Mouse (Mus musculus): ENCODE measurements around the gene Rbmxl2. TPM values are rescaled to one million over a fixed set of nuclear protein-coding genes. Genes with fewer than 3 reads are reported as not detected.

Rbmxl2 gene
- polyA plus RNA-seq, 1 experiment from 2014 or later: not detected

- no peaks in the 10 kb centered on the region for H3K27me3 ChIP-seq
- no peak overlapping the region for H3K27ac ChIP-seq
- H3K4me2 ChIP-seq: no peak overlapping the region
- WGBS: 84% methylated on average over 3 of the region's 3 CpGs
- H3K9ac ChIP-seq: no peak overlapping the region
- ATAC-seq (replicated peaks; ENCODE audit: low FRiP score): no peak
- no peak overlapping the region for H3K4me3 ChIP-seq (replicated peaks)
- no peaks in the 10 kb centered on the region for H3K9me3 ChIP-seq (replicated peaks)
- no peaks in the 10 kb centered on the region for H3K4me1 ChIP-seq
- H3K36me3 ChIP-seq: no peaks in the 10 kb centered on the region
Measured at GRCm38 (mm10) chr7:107253355-107253754, 44.1 kb downstream of the Rbmxl2 start.

DNA sequence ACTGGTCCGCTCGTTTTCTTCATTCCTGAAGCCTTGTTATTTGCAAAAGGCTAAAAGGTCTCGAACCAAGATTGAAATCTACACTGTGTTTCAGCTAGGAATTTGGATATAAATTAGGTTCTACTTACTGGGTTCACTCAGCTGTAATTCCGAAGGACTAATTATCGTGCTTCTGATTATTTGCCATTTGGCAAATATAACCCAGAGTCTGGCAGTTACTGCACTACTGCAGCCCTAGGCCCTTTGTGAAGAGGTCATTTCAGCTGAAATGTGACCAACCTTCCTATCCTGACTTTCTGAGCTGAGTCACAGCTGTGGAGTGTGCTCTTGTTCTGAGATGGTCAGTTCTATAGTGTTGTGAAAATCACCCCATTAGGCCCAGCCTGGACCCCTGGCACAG lies 50.7 kb downstream of the Rbmxl2 start:
- ATAC-seq (replicated peaks; ENCODE audit: low FRiP score): no peak
- no peaks in the 10 kb centered on the region for H3K4me1 ChIP-seq
- no peaks in the 10 kb centered on the region for H3K9me3 ChIP-seq (replicated peaks)
- no peak overlapping the region for H3K4me2 ChIP-seq
- H3K27me3 ChIP-seq: no peaks in the 10 kb centered on the region
- H3K9ac ChIP-seq: no peak overlapping the region
- no peak overlapping the region for H3K4me3 ChIP-seq (replicated peaks)
- no peaks in the 10 kb centered on the region for H3K36me3 ChIP-seq
- 57% methylated on average over 5 of the region's 5 CpGs for WGBS
- no peak overlapping the region for H3K27ac ChIP-seq

Other genes with a start within 250 kb of the Rbmxl2 start
- gene Olfr6, start 245.5 kb upstream of the Rbmxl2 start, polyA plus RNA-seq (2015; fragmentation: Nextera tagmentation; extraction: Ambion mirVana): not detected in 2 replicates
- gene Olfr711, start 234.0 kb upstream of the Rbmxl2 start, polyA plus RNA-seq (2015; fragmentation: Nextera tagmentation; extraction: Ambion mirVana): not detected in 2 replicates
- gene Olfr2, start 203.4 kb upstream of the Rbmxl2 start, polyA plus RNA-seq (2015; fragmentation: Nextera tagmentation; extraction: Ambion mirVana): not detected in 2 replicates
- not detected in 2 replicates for gene Olfr713, start 178.3 kb upstream of the Rbmxl2 start, polyA plus RNA-seq (2015; fragmentation: Nextera tagmentation; extraction: Ambion mirVana)
- not detected in 2 replicates for gene Olfr714, start 138.5 kb upstream of the Rbmxl2 start, polyA plus RNA-seq (2015; fragmentation: Nextera tagmentation; extraction: Ambion mirVana)
- gene Olfr17, start 116.2 kb upstream of the Rbmxl2 start, polyA plus RNA-seq (2015; fragmentation: Nextera tagmentation; extraction: Ambion mirVana): not detected in 2 replicates
- gene Olfr715b, start 99.1 kb upstream of the Rbmxl2 start, polyA plus RNA-seq (2015; fragmentation: Nextera tagmentation; extraction: Ambion mirVana): not detected in 2 replicates
- gene Olfr715, start 78.4 kb upstream of the Rbmxl2 start, polyA plus RNA-seq (2015; fragmentation: Nextera tagmentation; extraction: Ambion mirVana): not detected in 2 replicates
- not detected in 2 replicates for gene Olfr716, start 71.1 kb upstream of the Rbmxl2 start, polyA plus RNA-seq (2015; fragmentation: Nextera tagmentation; extraction: Ambion mirVana)
- not detected in 2 replicates for gene Nlrp14, start 42.5 kb upstream of the Rbmxl2 start, polyA plus RNA-seq (2015; fragmentation: Nextera tagmentation; extraction: Ambion mirVana)
- gene Syt9, start 161.3 kb downstream of the Rbmxl2 start, polyA plus RNA-seq (2015; fragmentation: Nextera tagmentation; extraction: Ambion mirVana): 4.9 and 5.2 TPM in 2 replicates

Measured in kidney, embryonic 15.5 days (tissue).